Comparison of ENCODE assay signal across 8 mouse cellular contexts in the genomic region with DNA sequence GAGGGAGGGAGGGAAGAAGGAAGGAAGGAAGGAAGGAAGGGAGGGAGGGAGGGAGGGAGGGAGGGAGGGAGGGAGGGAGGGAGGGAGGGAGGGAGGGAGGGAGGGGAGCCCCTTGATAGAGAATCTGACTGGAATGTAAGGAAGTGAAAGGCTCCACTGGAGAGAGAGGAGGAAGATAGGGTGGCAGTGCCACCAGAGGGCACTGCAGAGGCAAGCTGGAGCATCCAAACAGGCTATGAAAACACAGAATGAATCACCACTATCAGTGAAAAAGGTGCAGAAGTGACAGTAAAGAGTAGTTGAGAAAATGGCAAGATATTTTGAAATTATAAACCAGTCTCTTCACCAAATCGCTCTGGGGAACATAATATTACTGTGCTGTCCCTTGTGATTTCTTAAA. TPM values are rescaled to one million over a fixed set of nuclear protein-coding genes. Genes with fewer than 3 reads are reported as not detected.
A peak's percentile ranks its signal among the peaks of the same experiment; 100 is the strongest.
DNase-seq lines count a peak whose midpoint lies in the region; ATAC-seq and TF ChIP-seq lines count a peak whose summit lies in the region.

No protein-coding gene starts in this region.

- no peaks in the 10 kb centered on the region for H3K27me3 ChIP-seq in intestine, embryonic 15.5 days (replicated peaks)
- no peaks in the 10 kb centered on the region for H3K27me3 ChIP-seq in intestine, embryonic 16.5 days (replicated peaks; ENCODE audit: control insufficient read depth, insufficient read depth, low read length)
- H3K27me3 ChIP-seq in ES-Bruce4 (ENCODE audit: control insufficient read depth, insufficient read depth, low read length, poor library complexity, severe bottlenecking): no peaks in the 10 kb centered on the region

- H3K4me1 ChIP-seq in intestine, embryonic 15.5 days (replicated peaks): no peaks in the 10 kb centered on the region
- no peaks in the 10 kb centered on the region for H3K4me1 ChIP-seq in intestine, embryonic 16.5 days (ENCODE audit: control insufficient read depth, insufficient read depth, low read length)
- H3K4me1 ChIP-seq in ES-Bruce4 (ENCODE audit: control insufficient read depth, insufficient read depth, low read length): no peaks in the 10 kb centered on the region

- H3K4me3 ChIP-seq in intestine, embryonic 15.5 days (replicated peaks): no peak overlapping the region
- H3K4me3 ChIP-seq in intestine, embryonic 16.5 days (ENCODE audit: low read length): no peak overlapping the region
- H3K4me3 ChIP-seq in ES-Bruce4 (ENCODE audit: low read depth, low read length): no peak overlapping the region
- H3K4me3 ChIP-seq in left cerebral cortex, adult 2 months: no peak overlapping the region

- no peak overlapping the region for H3K4me2 ChIP-seq in intestine, embryonic 15.5 days (replicated peaks)
- no peak overlapping the region for H3K4me2 ChIP-seq in intestine, embryonic 16.5 days (ENCODE audit: low read depth, low read length)

- H3K9ac ChIP-seq in intestine, embryonic 15.5 days: no peak overlapping the region
- no peak overlapping the region for H3K9ac ChIP-seq in intestine, embryonic 16.5 days (ENCODE audit: low read depth, low read length)
- H3K9ac ChIP-seq in ES-Bruce4 (ENCODE audit: low read depth, poor library complexity, severe bottlenecking): no peak overlapping the region

- 63% methylated on average over 1 of the region's 1 CpGs for WGBS in intestine, embryonic 15.5 days
- 67% methylated on average over 1 of the region's 1 CpGs for WGBS in intestine, embryonic 16.5 days

- TF ChIP-seq POLR2A in ES-Bruce4 (IDR thresholded peaks at IDR 0.05; ENCODE audit: insufficient read depth, low read length): no peak

- no peak overlapping the region for H3K27ac ChIP-seq in intestine, embryonic 15.5 days
- H3K27ac ChIP-seq in intestine, embryonic 16.5 days (ENCODE audit: low read length): no peak overlapping the region
- no peak overlapping the region for H3K27ac ChIP-seq in ES-Bruce4 (ENCODE audit: insufficient read depth, low read length)
- no peak overlapping the region for H3K27ac ChIP-seq in left cerebral cortex, adult 2 months

- TF ChIP-seq EP300 in ES-Bruce4 (IDR thresholded peaks at IDR 0.05; ENCODE audit: insufficient read depth, low read depth, low read length): no peak

- H3K9me3 ChIP-seq in intestine, embryonic 15.5 days: no peaks in the 10 kb centered on the region
- no peaks in the 10 kb centered on the region for H3K9me3 ChIP-seq in intestine, embryonic 16.5 days (ENCODE audit: control insufficient read depth, low read length)
- no peaks in the 10 kb centered on the region for H3K9me3 ChIP-seq in ES-Bruce4 (replicated peaks; ENCODE audit: control insufficient read depth, insufficient read depth, low read length, poor library complexity, severe bottlenecking)

- intact Hi-C loops in left cerebral cortex, adult 2 months (cut with DNase I): loop anchor here (1.0 kb wide), 1 partner anchor 87 kb away; no protein-coding TSS in a partner anchor

- TF ChIP-seq CTCF in ES-Bruce4 (IDR thresholded peaks at IDR 0.05; ENCODE audit: low read depth, low read length): peak; percentile 63
- peak; percentile 71 for TF ChIP-seq CTCF in left cerebral cortex, adult 2 months (IDR thresholded peaks at IDR 0.05)

- DNase-seq in adrenal gland, postnatal 36 days: peak; percentile 71 to 80
- DNase-seq in frontal cortex, postnatal 25 days (ENCODE audit: low spot score in 2 of 2): peak; percentile 15 to 25
- peak; percentile 32 to 50 for DNase-seq in left cerebral cortex, adult 2 months (ENCODE audit: extremely low spot score in 1 of 2, low spot score in 2 of 2)
- DNase-seq in retina, embryonic 14.5 days (ENCODE audit: low spot score): peak; percentile 72

- no peaks in the 10 kb centered on the region for H3K36me3 ChIP-seq in intestine, embryonic 15.5 days
- no peaks in the 10 kb centered on the region for H3K36me3 ChIP-seq in intestine, embryonic 16.5 days (ENCODE audit: control insufficient read depth, insufficient read depth, low read length)
- no peaks in the 10 kb centered on the region for H3K36me3 ChIP-seq in ES-Bruce4 (ENCODE audit: control insufficient read depth, insufficient read depth, low read length, poor library complexity, severe bottlenecking)

- ATAC-seq in intestine, embryonic 15.5 days: peak; percentile 68; the same call in 1 of the 2 replicates
- no peak for ATAC-seq in intestine, embryonic 16.5 days
- no peak for ATAC-seq in monocyte, adult 5-6 weeks (replicated peaks; ENCODE audit: insufficient number of reproducible peaks, low FRiP score, low TSS enrichment, poor library complexity, severe bottlenecking)

RNA-seq across cellular contexts. Expression of gene Ifit1, which starts 44.2 kb away (rescaled TPM):
- 7.9 and 9.1 TPM in 2 replicates for polyA plus RNA-seq in intestine, embryonic 15.5 days (2015; fragmentation: Nextera tagmentation; extraction: Ambion mirVana)
- polyA plus RNA-seq in intestine, embryonic 16.5 days (2015; fragmentation: Nextera tagmentation; extraction: Ambion mirVana): 10.8 and 12.6 TPM in 2 replicates
- polyA plus RNA-seq in ES-Bruce4 (2011; ENCODE audit: insufficient read depth, insufficient read length, low read depth, missing spikeins): 1.5 and 2.5 TPM in 2 replicates
- 1 to 10 TPM; 4.6 to 6.2 TPM for total RNA-seq in adrenal gland, postnatal 36 days (2021)
- total RNA-seq in left cerebral cortex, adult 2 months (2021): 1 to 10 TPM in 1 of 2 experiments, under 1 TPM in 1; 0.61 to 1.1 TPM
- total RNA-seq in monocyte, adult 5-6 weeks (2017): 0.86 to 4.6 TPM (median 2.9 TPM) in 3 replicates

RNA-seq across cellular contexts. Expression of gene Ifit1bl2, which starts 44.3 kb away (rescaled TPM):
- polyA plus RNA-seq in intestine, embryonic 15.5 days (2015; fragmentation: Nextera tagmentation; extraction: Ambion mirVana): 7.3 and 9.7 TPM in 2 replicates
- polyA plus RNA-seq in intestine, embryonic 16.5 days (2015; fragmentation: Nextera tagmentation; extraction: Ambion mirVana): 19.9 and 32.3 TPM in 2 replicates
- not detected in 2 replicates for polyA plus RNA-seq in ES-Bruce4 (2011; ENCODE audit: insufficient read depth, insufficient read length, low read depth, missing spikeins)
- total RNA-seq in adrenal gland, postnatal 36 days (2021): under 1 TPM; 0.26 to 0.43 TPM
- under 1 TPM; 0.47 to 0.88 TPM for total RNA-seq in left cerebral cortex, adult 2 months (2021)
- total RNA-seq in monocyte, adult 5-6 weeks (2017): 0.78 to 1.8 TPM (median 1.7 TPM) in 3 replicates

Comparison
In these comparisons a context has a peak if more than half of its experiments do, and no peak if none do; other contexts are left out.
1. DNase-seq: peak in every context shown above with its lines; median percentile 76 in adrenal gland, postnatal 36 days; 72 in retina, embryonic 14.5 days; 41 in left cerebral cortex, adult 2 months; 20 in frontal cortex, postnatal 25 days.